Mouse (Mus musculus) thymus, adult 2 months (tissue): Measurements from ENCODE around the gene Tspyl3. TPM values are rescaled to one million over a fixed set of nuclear protein-coding genes. Genes with fewer than 3 reads are reported as not detected.

ENCODE experiments used
- DNase-seq: peaks from one replicate; pipeline ENCODE4 v3.0.0; 2021
- H3K27ac ChIP-seq: fragments of 200-500 bp; 2 replicates; pipeline ENCODE4 v1.5.1; 2012; ENCODE audit warnings: low read length, control low read depth; ENCODE audit not compliant: control insufficient read depth, insufficient read depth
- H3K27me3 ChIP-seq: fragments of 200-500 bp; 2 replicates; pipeline ENCODE4 v1.6.1; 2012; ENCODE audit warnings: mild to moderate bottlenecking, low read length, moderate library complexity, mixed read lengths; ENCODE audit not compliant: control insufficient read depth, insufficient read depth
- H3K36me3 ChIP-seq: fragments of 200-500 bp; 2 replicates; pipeline ENCODE4 v1.6.1; 2012; ENCODE audit warnings: mild to moderate bottlenecking, low read length, moderate library complexity; ENCODE audit not compliant: control insufficient read depth, insufficient read depth
- H3K4me1 ChIP-seq: fragments of 200-500 bp; replicated peaks from 2 replicates; pipeline ENCODE4 v1.6.1; 2012; ENCODE audit warnings: low read length; ENCODE audit not compliant: control insufficient read depth, insufficient read depth
- H3K4me3 ChIP-seq: fragments of 200-500 bp; 2 replicates; pipeline ENCODE4 v1.5.1; 2012; ENCODE audit warnings: mild to moderate bottlenecking, low read length, control low read depth, moderate library complexity; ENCODE audit not compliant: control insufficient read depth, insufficient read depth
- CTCF ChIP-seq: fragments of 200-500 bp; IDR thresholded peaks from 2 replicates; pipeline ENCODE4 v1.5.1; 2012; ENCODE audit warnings: mild to moderate bottlenecking, control low read depth, low read length, moderate library complexity, borderline replicate concordance; ENCODE audit not compliant: control insufficient read depth, poor library complexity, insufficient read depth; ENCODE audit errors: extremely low read depth
- POLR2A ChIP-seq: fragments of 200-500 bp; IDR thresholded peaks from 2 replicates; pipeline ENCODE4 v1.6.1; 2012; ENCODE audit warnings: mild to moderate bottlenecking, low read length, control low read depth, moderate library complexity; ENCODE audit not compliant: control insufficient read depth, poor library complexity, insufficient read depth; ENCODE audit errors: extremely low read depth
- WGBS: fragments of 180-500 bp; shearing (Covaris S2); methylation state at CpG from one replicate; pipeline ENCODE4 v1.1.7; 2018; 5-methylcytosine and 5-hydroxymethylcytosine counted together
- polyA plus RNA-seq: library from polyadenylated mRNA; depleted of rRNA; stranded (reverse); fragments of >200 nt; gene quantifications from 2 replicates; pipeline ENCODE4 v1.2.3, GENCODE M21; 2012

Tspyl3 gene
- polyA plus RNA-seq, 1 experiment = 45.4 TPM

GRCm38 (mm10) chr2:153199114-153199513 is 26.1 kb downstream of the Tspyl3 start:
- H3K27ac ChIP-seq = no peak overlapping the region
- H3K4me3 ChIP-seq = no peak overlapping the region
- H3K36me3 ChIP-seq = peaks cover 8% of the 10 kb centered on the region; the same call in 1 of the 2 replicates
- H3K4me1 ChIP-seq = no peaks in the 10 kb centered on the region
- H3K27me3 ChIP-seq = no peaks in the 10 kb centered on the region
- TF ChIP-seq CTCF (no peak), POLR2A (no peak)
- 61% methylated on average over 2 of the region's 2 CpGs for whole genome bisulfite sequencing
- no peak for DNase-seq

- Histone ChIP-seq H3K27me3 (no peaks in the 10 kb centered on the region), H3K4me1 (no peaks in the 10 kb centered on the region), H3K4me3 (no peak overlapping the region), H3K36me3 (peaks cover 8% of the 10 kb centered on the region; the same call in 1 of the 2 replicates), H3K27ac (no peak overlapping the region)
- TF ChIP-seq POLR2A (no peak), CTCF (no peak)
- DNase-seq = no peak
- 60% methylated on average over 5 of the region's 5 CpGs for WGBS
Measured at GRCm38 (mm10) chr2:153198485-153198884, 26.8 kb downstream of the Tspyl3 start.

DNA sequence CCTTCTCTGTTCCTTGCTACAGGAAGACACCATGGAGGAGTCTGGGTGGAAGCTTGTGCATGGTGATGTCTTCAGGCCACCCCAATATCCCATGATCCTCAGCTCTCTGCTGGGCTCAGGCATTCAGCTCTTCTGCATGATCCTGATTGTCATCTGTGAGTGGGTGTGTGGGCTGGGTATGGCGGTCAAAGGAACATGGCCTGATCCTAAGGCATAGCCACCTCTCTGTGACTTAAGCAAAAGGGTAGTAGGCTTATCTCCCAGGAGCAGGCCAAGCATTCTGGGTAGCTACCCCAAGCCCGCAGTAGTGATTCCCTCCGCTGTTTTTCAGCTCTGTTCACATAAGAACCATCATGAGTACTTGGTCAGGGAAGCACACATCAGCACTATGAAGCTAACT is 31.0 kb downstream of the Tspyl3 start:
- H3K27ac ChIP-seq = no peak overlapping the region
- H3K27me3 ChIP-seq = no peaks in the 10 kb centered on the region
- no peak for DNase-seq
- 98% methylated on average over 3 of the region's 3 CpGs for WGBS
- H3K36me3 ChIP-seq = peaks cover 8% of the 10 kb centered on the region; the same call in 1 of the 2 replicates
- H3K4me3 ChIP-seq = no peak overlapping the region
- H3K4me1 ChIP-seq = no peaks in the 10 kb centered on the region
- no peak for TF ChIP-seq POLR2A
- no peak for TF ChIP-seq CTCF

GRCm38 (mm10) chr2:153191242-153191641 is 34.0 kb downstream of the Tspyl3 start:
- no peak for DNase-seq
- TF ChIP-seq POLR2A (no peak), CTCF (no peak)
- Histone ChIP-seq H3K27me3 (no peaks in the 10 kb centered on the region), H3K36me3 (peaks cover 26% of the 10 kb centered on the region), H3K27ac (no peak overlapping the region), H3K4me3 (no peak overlapping the region), H3K4me1 (no peaks in the 10 kb centered on the region)
- WGBS = 91% methylated on average over 2 of the region's 2 CpGs

DNA sequence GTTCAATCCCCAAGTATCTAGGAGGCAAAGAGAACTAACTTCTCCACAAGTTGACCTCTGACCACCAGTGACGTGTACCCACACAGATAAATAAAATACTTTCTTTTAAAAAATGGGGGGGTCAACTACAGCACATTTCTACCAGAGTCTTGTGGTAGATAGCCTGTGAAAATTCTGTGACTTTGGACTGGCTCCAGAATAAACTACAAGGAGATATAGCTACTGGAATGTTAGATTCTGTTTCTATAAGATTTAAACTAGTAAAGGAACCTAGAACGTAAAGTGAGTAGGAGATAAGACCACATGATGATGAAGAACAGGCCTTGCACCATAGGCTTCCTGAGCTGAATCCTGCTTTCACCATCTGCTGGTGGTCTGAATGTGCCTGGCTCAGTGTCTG is 37.4 kb downstream of the Tspyl3 start:
- no peak for TF ChIP-seq POLR2A
- no peak for TF ChIP-seq CTCF
- Histone ChIP-seq H3K27me3 (no peaks in the 10 kb centered on the region), H3K27ac (no peak overlapping the region), H3K4me1 (no peaks in the 10 kb centered on the region), H3K4me3 (no peak overlapping the region), H3K36me3 (peaks cover 20% of the 10 kb centered on the region)
- no peak for DNase-seq
- WGBS = 94% methylated on average over 2 of the region's 2 CpGs

DNA sequence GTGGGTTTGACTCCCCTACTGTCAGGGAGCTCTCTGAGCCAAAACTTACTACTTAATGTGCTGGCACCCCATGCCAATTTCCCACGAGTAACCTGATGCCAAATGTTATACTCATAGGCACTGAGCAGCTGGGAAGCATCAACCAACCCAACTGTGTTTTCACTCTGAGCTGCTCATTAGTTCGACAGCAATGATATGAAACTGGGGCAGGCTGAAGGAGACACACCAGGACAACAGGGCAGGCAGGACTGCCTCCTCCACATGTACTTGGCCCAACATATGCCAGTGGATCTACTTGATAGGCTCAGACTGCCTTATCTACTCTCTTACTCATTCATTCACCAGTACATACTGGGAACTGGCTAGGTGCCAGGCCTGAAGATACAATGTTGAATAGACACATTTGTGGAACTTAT is 39.1 kb downstream of the Tspyl3 start:
- no peaks in the 10 kb centered on the region for H3K4me1 ChIP-seq
- no peak for DNase-seq
- no peaks in the 10 kb centered on the region for H3K27me3 ChIP-seq
- no peak overlapping the region for H3K4me3 ChIP-seq
- peaks cover 21% of the 10 kb centered on the region for H3K36me3 ChIP-seq
- 94% methylated on average over 2 of the region's 2 CpGs for WGBS
- TF ChIP-seq POLR2A (no peak), CTCF (no peak)
- H3K27ac ChIP-seq = no peak overlapping the region

DNA sequence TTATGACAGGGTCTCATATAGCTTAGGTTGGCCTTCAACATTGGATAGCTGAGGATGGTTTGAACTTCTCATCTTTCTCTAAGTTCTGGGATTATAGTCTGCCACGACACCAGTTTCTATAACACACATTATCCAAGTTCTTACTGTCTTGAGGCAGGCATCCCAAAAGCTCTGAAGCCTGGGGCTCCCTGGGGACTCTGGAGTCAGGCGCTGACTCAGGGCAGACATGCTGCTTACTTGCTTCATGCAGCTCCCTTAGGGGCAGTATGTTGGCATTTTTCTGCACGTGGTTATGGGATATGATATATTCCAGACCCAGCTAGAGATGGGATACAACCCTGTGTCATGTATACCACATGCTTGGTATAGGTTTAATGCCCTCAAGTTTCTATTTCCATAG is 45.3 kb downstream of the Tspyl3 start:
- TF ChIP-seq CTCF (no peak), POLR2A (no peak)
- Histone ChIP-seq H3K27ac (no peak overlapping the region), H3K36me3 (peaks cover 7% of the 10 kb centered on the region; the same call in 1 of the 2 replicates), H3K27me3 (no peaks in the 10 kb centered on the region), H3K4me1 (no peaks in the 10 kb centered on the region), H3K4me3 (no peak overlapping the region)
- no peak for DNase-seq
- 96% methylated on average over 3 of the region's 3 CpGs for WGBS
